Mouse (Mus musculus) cortical plate, adult 2 months (tissue): ENCODE data around the gene Ccdc191. TPM values are rescaled to one million over a fixed set of nuclear protein-coding genes. Genes with fewer than 3 reads are reported as not detected.
A peak's percentile ranks its signal among the peaks of the same experiment; 100 is the strongest.

Source experiments
- H3K27ac ChIP-seq: fragments of 200-500 bp; 2 replicates; pipeline ENCODE4 v1.5.1; 2012; ENCODE audit warnings: low read length, control low read depth, inconsistent platforms; ENCODE audit not compliant: insufficient read depth
- H3K4me1 ChIP-seq: fragments of 200-500 bp; 2 replicates; pipeline ENCODE4 v1.6.1; 2011; ENCODE audit warnings: low read length; ENCODE audit not compliant: control insufficient read depth, insufficient read depth
- H3K4me3 ChIP-seq: fragments of 200-500 bp; 2 replicates; pipeline ENCODE4 v1.5.1; 2011; ENCODE audit warnings: mild to moderate bottlenecking, low read length, control low read depth; ENCODE audit not compliant: insufficient read depth
- CTCF ChIP-seq: fragments of 200-500 bp; IDR thresholded peaks from 2 replicates; pipeline ENCODE4 v1.5.1; 2011; ENCODE audit warnings: mild to moderate bottlenecking, control low read depth, low read length; ENCODE audit not compliant: insufficient read depth; ENCODE audit errors: extremely low read depth
- POLR2A ChIP-seq: fragments of 200-500 bp; IDR thresholded peaks from 2 replicates; pipeline ENCODE4 v1.6.1; 2011; ENCODE audit warnings: mild to moderate bottlenecking, low read length, control low read depth; ENCODE audit not compliant: insufficient read depth; ENCODE audit errors: extremely low read depth
- polyA plus RNA-seq: library from polyadenylated mRNA; depleted of rRNA; stranded (reverse); fragments of >200 nt; gene quantifications from 2 replicates; pipeline ENCODE4 v1.2.3, GENCODE M21; 2012

Gene Ccdc191
- polyA plus RNA-seq, 1 experiment = 5.2 TPM

DNA sequence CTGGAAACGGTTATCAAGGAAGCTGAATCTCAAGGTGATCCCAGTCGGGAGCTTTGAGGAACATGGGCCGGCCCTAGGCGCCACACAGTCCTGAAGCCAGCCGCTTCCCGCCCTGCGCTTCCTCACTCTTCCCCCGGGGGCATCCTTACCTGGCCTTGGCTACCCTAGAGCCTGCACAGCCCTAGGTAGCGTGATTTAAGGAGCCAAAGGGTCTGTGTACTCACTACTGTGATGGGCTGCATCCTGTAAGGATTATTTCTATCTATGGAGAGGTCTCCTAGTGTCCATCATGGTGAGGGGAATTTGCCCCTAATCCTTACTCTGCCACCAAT, 371 bp downstream of the Ccdc191 start:
- Histone ChIP-seq H3K27ac (peak overlapping the region; percentile 33; the same call in 1 of the 2 replicates), H3K4me1 (peaks cover 2% of the 10 kb centered on the region), H3K4me3 (peak overlapping the region; percentile 66)
- TF ChIP-seq POLR2A = no peak
- TF ChIP-seq CTCF = peak; percentile 37; the same call in 1 of the 2 replicates

GRCm38 (mm10) chr16:43890747-43891336, 1.2 kb downstream of the Ccdc191 start:
- no peak overlapping the region for H3K27ac ChIP-seq
- TF ChIP-seq CTCF (no peak), POLR2A (no peak)
- no peak overlapping the region; the same call in 1 of the 2 replicates for H3K4me3 ChIP-seq
- peaks cover 2% of the 10 kb centered on the region for H3K4me1 ChIP-seq

- H3K27ac ChIP-seq = 0 out of 2 replicates have a peak overlapping the region, but pooled peaks have one; percentile 33
- H3K4me1 ChIP-seq = peaks cover 2% of the 10 kb centered on the region; the same call in 1 of the 2 replicates
- TF ChIP-seq CTCF (no peak), POLR2A (no peak)
- no peak overlapping the region for H3K4me3 ChIP-seq
These were observed 4.9 kb downstream of the Ccdc191 start for GRCm38 (mm10) chr16:43894501-43894900.

DNA sequence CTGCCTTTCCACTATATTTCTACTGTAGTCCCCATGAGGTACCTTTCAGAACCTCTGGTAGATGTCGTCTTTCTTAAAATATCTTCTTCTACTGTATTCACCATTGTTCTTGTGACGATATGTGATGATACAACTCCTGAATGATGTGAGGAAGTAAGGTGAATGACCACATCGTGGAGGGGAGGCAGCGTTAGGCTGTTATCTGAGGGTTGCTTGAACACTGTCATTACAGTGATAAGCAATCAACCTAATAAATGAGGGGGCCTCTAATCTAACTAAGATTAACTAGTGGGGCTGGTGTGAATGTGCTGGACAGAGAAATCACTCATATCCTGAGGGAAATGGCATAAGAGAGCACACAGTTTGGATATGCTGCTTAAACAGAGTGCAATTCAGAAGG, 10.5 kb downstream of the Ccdc191 start:
- TF ChIP-seq CTCF (no peak), POLR2A (no peak)
- no peaks in the 10 kb centered on the region for H3K4me1 ChIP-seq
- no peak overlapping the region for H3K27ac ChIP-seq
- no peak overlapping the region for H3K4me3 ChIP-seq

DNA sequence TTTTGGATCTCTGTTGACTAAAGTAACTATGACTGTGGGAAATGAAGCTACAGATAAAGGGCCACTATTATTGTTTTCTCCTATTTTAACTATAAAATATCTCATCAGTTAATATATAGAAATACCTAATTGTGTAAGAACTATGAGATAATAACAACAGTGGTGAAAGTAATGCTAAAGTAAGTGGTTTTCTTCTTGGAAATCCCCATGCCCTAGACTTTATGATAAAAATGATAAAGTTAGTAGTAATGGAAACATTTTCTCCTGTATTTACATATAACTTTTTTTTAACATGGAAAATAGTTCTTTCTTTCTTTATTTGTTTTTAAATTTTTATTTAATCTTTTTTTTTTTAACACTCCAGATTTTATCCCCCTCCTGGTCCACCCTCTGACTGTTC, 11.0 kb downstream of the Ccdc191 start:
- no peaks in the 10 kb centered on the region for H3K4me1 ChIP-seq
- no peak for TF ChIP-seq CTCF
- TF ChIP-seq POLR2A = no peak
- H3K4me3 ChIP-seq = no peak overlapping the region
- no peak overlapping the region for H3K27ac ChIP-seq

GRCm38 (mm10) chr16:43908881-43909280, 19.3 kb downstream of the Ccdc191 start:
- no peak overlapping the region for H3K4me3 ChIP-seq
- H3K4me1 ChIP-seq = no peaks in the 10 kb centered on the region
- TF ChIP-seq POLR2A (no peak), CTCF (0 out of 2 replicates have a peak, but pooled peaks have one; percentile 10)
- H3K27ac ChIP-seq = no peak overlapping the region

- TF ChIP-seq CTCF (no peak), POLR2A (no peak)
- H3K4me1 ChIP-seq = peaks cover 2% of the 10 kb centered on the region; the same call in 1 of the 2 replicates
- H3K27ac ChIP-seq = no peak overlapping the region
- H3K4me3 ChIP-seq = no peak overlapping the region
These were observed 29.3 kb downstream of the Ccdc191 start for GRCm38 (mm10) chr16:43918867-43919266.

DNA sequence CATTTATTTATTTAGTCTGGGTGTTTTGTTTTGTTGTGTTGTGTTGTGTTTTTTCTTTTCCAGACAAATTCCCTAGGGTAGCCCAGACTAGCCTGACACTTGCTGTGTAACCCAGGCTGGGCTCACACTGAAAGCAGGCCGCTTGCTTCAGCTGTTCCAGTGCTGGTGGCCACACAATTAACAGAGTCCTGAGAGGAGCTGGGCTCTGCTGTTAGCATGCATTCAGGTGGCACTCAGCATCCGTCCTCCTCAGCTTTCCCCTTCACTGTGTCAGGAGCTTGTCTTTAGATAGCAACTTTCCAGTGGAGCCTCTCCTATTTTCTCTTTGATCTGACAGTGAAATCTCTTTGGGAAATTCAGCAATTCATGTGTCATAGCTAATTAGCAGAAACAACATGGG, 32.4 kb downstream of the Ccdc191 start:
- Histone ChIP-seq H3K4me3 (no peak overlapping the region), H3K27ac (no peak overlapping the region), H3K4me1 (peaks cover 2% of the 10 kb centered on the region; the same call in 1 of the 2 replicates)
- TF ChIP-seq POLR2A (no peak), CTCF (no peak)

GRCm38 (mm10) chr16:43922630-43923029, 33.0 kb downstream of the Ccdc191 start:
- Histone ChIP-seq H3K4me3 (no peak overlapping the region), H3K4me1 (peaks cover 2% of the 10 kb centered on the region; the same call in 1 of the 2 replicates), H3K27ac (no peak overlapping the region)
- TF ChIP-seq CTCF (no peak), POLR2A (no peak)

- H3K4me3 ChIP-seq = no peak overlapping the region
- no peak overlapping the region for H3K27ac ChIP-seq
- TF ChIP-seq CTCF (no peak), POLR2A (no peak)
- H3K4me1 ChIP-seq = peaks cover 2% of the 10 kb centered on the region; the same call in 1 of the 2 replicates
These were observed 35.5 kb downstream of the Ccdc191 start for GRCm38 (mm10) chr16:43925001-43925558.
